Mouse (Mus musculus) liver, adult 2 months (tissue): ENCODE results near the gene Kcnq2.

Experiments
- CTCF ChIP-seq: fragments of 200-500 bp; IDR thresholded peaks from 2 replicates; pipeline ENCODE4 v1.5.1; 2011; ENCODE audit warnings: low read depth, low read length, control low read depth
- POLR2A ChIP-seq: fragments of 200-500 bp; IDR thresholded peaks from 2 replicates; pipeline ENCODE4 v1.6.1; 2011; ENCODE audit warnings: low read length, control low read depth; ENCODE audit not compliant: insufficient read depth; ENCODE audit errors: extremely low read depth

GRCm38 (mm10) chr2:181071706-181072402 lies 63.2 kb downstream of the Kcnq2 start:
- TF ChIP-seq CTCF (peak; percentile 82), POLR2A (no peak)
